Comparison of ENCODE assay signal across 8 mouse cellular contexts in the genomic region with DNA sequence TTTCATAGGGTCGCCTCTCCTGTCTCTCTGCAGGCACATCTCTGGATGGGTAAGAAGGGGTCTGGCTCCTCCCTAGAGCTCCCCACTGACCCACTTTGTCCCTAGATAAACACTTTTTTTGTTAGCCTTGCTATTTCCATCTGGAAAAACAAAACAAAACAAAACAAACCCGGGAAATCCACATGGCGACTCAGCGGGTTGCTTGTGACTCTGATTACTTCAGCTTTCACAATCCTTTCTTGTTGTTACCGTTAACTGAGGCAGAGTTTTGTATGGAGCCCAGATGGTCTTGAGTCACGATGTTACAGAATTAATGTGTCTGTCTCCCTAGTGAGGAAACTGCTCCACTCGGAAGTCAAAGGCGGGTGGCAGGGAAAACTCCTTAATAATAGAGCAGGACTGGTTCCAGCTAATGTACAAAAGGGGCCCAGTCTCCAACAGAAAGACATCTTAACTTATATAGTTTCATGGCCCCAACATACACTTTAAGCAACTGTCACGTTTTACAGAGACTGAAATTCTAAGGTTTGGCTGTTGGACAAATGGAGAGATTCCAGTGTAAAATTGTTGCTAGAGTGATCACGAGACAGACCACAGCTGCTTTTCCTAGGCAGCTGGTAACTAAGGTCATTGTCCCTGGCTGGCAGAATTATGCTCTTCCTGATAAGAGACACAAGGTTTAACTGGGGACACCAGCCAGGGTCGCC. TPM values are rescaled to one million over a fixed set of nuclear protein-coding genes. Genes with fewer than 3 reads are reported as not detected.
A peak's percentile ranks its signal among the peaks of the same experiment; 100 is the strongest.
DNase-seq lines count a peak whose midpoint lies in the region; ATAC-seq lines count a peak whose summit lies in the region.

No protein-coding gene starts in this region.

- H3K4me2 ChIP-seq in lung, embryonic 15.5 days: peak overlapping the region; percentile 20; the same call in 1 of the 2 replicates
- no peak overlapping the region for H3K4me2 ChIP-seq in hindbrain, embryonic 15.5 days
- H3K4me2 ChIP-seq in neural tube, embryonic 14.5 days (ENCODE audit: low read depth, low read length): no peak overlapping the region

- H3K4me3 ChIP-seq in lung, embryonic 15.5 days: no peak overlapping the region
- no peak overlapping the region for H3K4me3 ChIP-seq in hindbrain, embryonic 15.5 days
- no peak overlapping the region for H3K4me3 ChIP-seq in neural tube, embryonic 14.5 days (ENCODE audit: low read depth, low read length)

- WGBS in lung, embryonic 15.5 days: 30% methylated on average over 11 of the region's 11 CpGs
- WGBS in hindbrain, embryonic 15.5 days: 11% methylated on average over 11 of the region's 11 CpGs
- WGBS in neural tube, embryonic 14.5 days: 10% methylated on average over 11 of the region's 11 CpGs

- H3K9me3 ChIP-seq in lung, embryonic 15.5 days: no peaks in the 10 kb centered on the region
- H3K9me3 ChIP-seq in hindbrain, embryonic 15.5 days: no peaks in the 10 kb centered on the region
- H3K9me3 ChIP-seq in neural tube, embryonic 14.5 days (ENCODE audit: control insufficient read depth, low read length): no peaks in the 10 kb centered on the region

- H3K27me3 ChIP-seq in lung, embryonic 15.5 days: no peaks in the 10 kb centered on the region
- H3K27me3 ChIP-seq in hindbrain, embryonic 15.5 days: peaks cover 1% of the 10 kb centered on the region; the same call in 1 of the 2 replicates
- H3K27me3 ChIP-seq in neural tube, embryonic 14.5 days (ENCODE audit: control insufficient read depth, insufficient read depth, low read length): no peaks in the 10 kb centered on the region

- no peak overlapping the region for H3K9ac ChIP-seq in lung, embryonic 15.5 days
- no peak overlapping the region for H3K9ac ChIP-seq in hindbrain, embryonic 15.5 days
- no peak overlapping the region; the same call in 1 of the 2 replicates for H3K9ac ChIP-seq in neural tube, embryonic 14.5 days (replicated peaks; ENCODE audit: low read depth, low read length)

- peaks cover 12% of the 10 kb centered on the region; the same call in 1 of the 2 replicates for H3K4me1 ChIP-seq in lung, embryonic 15.5 days
- H3K4me1 ChIP-seq in hindbrain, embryonic 15.5 days (replicated peaks): peaks cover 8% of the 10 kb centered on the region; the same call in 1 of the 2 replicates
- peaks cover 3% of the 10 kb centered on the region; the same call in 1 of the 2 replicates for H3K4me1 ChIP-seq in neural tube, embryonic 14.5 days (ENCODE audit: control insufficient read depth, insufficient read depth, low read length)

- H3K36me3 ChIP-seq in lung, embryonic 15.5 days: no peaks in the 10 kb centered on the region
- no peaks in the 10 kb centered on the region for H3K36me3 ChIP-seq in hindbrain, embryonic 15.5 days
- H3K36me3 ChIP-seq in neural tube, embryonic 14.5 days (ENCODE audit: control insufficient read depth, insufficient read depth, low read length): no peaks in the 10 kb centered on the region

- peak; percentile 76 for ATAC-seq in lung, embryonic 15.5 days (ENCODE audit: borderline replicate concordance, extremely low read depth, low FRiP score, low TSS enrichment)
- no peak for ATAC-seq in hindbrain, embryonic 15.5 days (ENCODE audit: low FRiP score, low read depth)
- peak; percentile 48; the same call in 1 of the 2 replicates for ATAC-seq in neural tube, embryonic 14.5 days (ENCODE audit: low read depth)

- peak overlapping the region; percentile 53 for H3K27ac ChIP-seq in lung, embryonic 15.5 days
- 0 out of 2 replicates have a peak overlapping the region, but pooled peaks have one; percentile 25 for H3K27ac ChIP-seq in hindbrain, embryonic 15.5 days (replicated peaks)
- peak overlapping the region; percentile 46; the same call in 1 of the 2 replicates for H3K27ac ChIP-seq in neural tube, embryonic 14.5 days (ENCODE audit: low read depth, low read length)

- peak; percentile 50 for DNase-seq in adrenal gland, adult 8-10 months
- DNase-seq in adrenal gland, postnatal 25 days: no peak
- no peak for DNase-seq in lung, postnatal 14 days
- no peak for DNase-seq in thymus, postnatal 0 days (ENCODE audit: low spot score)
- no peak for DNase-seq in natural killer cell, adult 2 months (ENCODE audit: low spot score in 2 of 2)

RNA-seq across cellular contexts. Expression of a gene that starts 1.4 kb away (rescaled TPM):
- under 1 TPM in 1 of 4 experiments, not detected in 3; 0.65 TPM for total RNA-seq in adrenal gland, adult 8-10 months (2022)
- not detected in 2 replicates for total RNA-seq in adrenal gland, postnatal 25 days (2021)
- 0.55 and 0.95 TPM in 2 replicates for polyA plus RNA-seq in lung, embryonic 15.5 days (2015; fragmentation: Nextera tagmentation; extraction: Ambion mirVana)
- polyA plus RNA-seq in hindbrain, embryonic 15.5 days (2015; fragmentation: Nextera tagmentation; extraction: Ambion mirVana): 0.35 and 1.2 TPM in 2 replicates
- polyA plus RNA-seq in neural tube, embryonic 14.5 days (2014; fragmentation: Nextera tagmentation; extraction: Ambion mirVana): 1.2 and 1.3 TPM in 2 replicates
- polyA plus RNA-seq in thymus, postnatal 0 days (2015; fragmentation: Nextera tagmentation; extraction: Ambion mirVana): 1.9 and 2.0 TPM in 2 replicates

RNA-seq across cellular contexts. Expression of a gene that starts 3.7 kb away (rescaled TPM):
- 1 to 10 TPM in 3 of 4 experiments, under 1 TPM in 1; 0.83 to 2.8 (median 1.3) TPM for total RNA-seq in adrenal gland, adult 8-10 months (2022)
- 1.3 and 2.2 TPM in 2 replicates for total RNA-seq in adrenal gland, postnatal 25 days (2021)
- 0.42 and 0.59 TPM in 2 replicates for polyA plus RNA-seq in lung, embryonic 15.5 days (2015; fragmentation: Nextera tagmentation; extraction: Ambion mirVana)
- polyA plus RNA-seq in hindbrain, embryonic 15.5 days (2015; fragmentation: Nextera tagmentation; extraction: Ambion mirVana): 1.1 and 1.6 TPM in 2 replicates
- polyA plus RNA-seq in neural tube, embryonic 14.5 days (2014; fragmentation: Nextera tagmentation; extraction: Ambion mirVana): 2.4 and 3.0 TPM in 2 replicates
- 0.39 and 0.46 TPM in 2 replicates for polyA plus RNA-seq in thymus, postnatal 0 days (2015; fragmentation: Nextera tagmentation; extraction: Ambion mirVana)

RNA-seq across cellular contexts. Expression of a gene that starts 7.9 kb away (rescaled TPM):
- 10 to 100 TPM in 2 of 4 experiments, 1 to 10 TPM in 2; 7.7 to 21.1 (median 13.2) TPM for total RNA-seq in adrenal gland, adult 8-10 months (2022)
- 7.9 and 9.5 TPM in 2 replicates for total RNA-seq in adrenal gland, postnatal 25 days (2021)
- 75.9 and 83.4 TPM in 2 replicates for polyA plus RNA-seq in lung, embryonic 15.5 days (2015; fragmentation: Nextera tagmentation; extraction: Ambion mirVana)
- 18.2 and 18.4 TPM in 2 replicates for polyA plus RNA-seq in hindbrain, embryonic 15.5 days (2015; fragmentation: Nextera tagmentation; extraction: Ambion mirVana)
- polyA plus RNA-seq in neural tube, embryonic 14.5 days (2014; fragmentation: Nextera tagmentation; extraction: Ambion mirVana): 15.3 and 31.0 TPM in 2 replicates
- 7.9 and 8.6 TPM in 2 replicates for polyA plus RNA-seq in thymus, postnatal 0 days (2015; fragmentation: Nextera tagmentation; extraction: Ambion mirVana)

RNA-seq across cellular contexts. Expression of a gene that starts 10.1 kb away (rescaled TPM):
- total RNA-seq in adrenal gland, adult 8-10 months (2022): not detected
- total RNA-seq in adrenal gland, postnatal 25 days (2021): not detected in 2 replicates
- 0.05 TPM in 1 of 2 replicates, not detected in the other for polyA plus RNA-seq in lung, embryonic 15.5 days (2015; fragmentation: Nextera tagmentation; extraction: Ambion mirVana)
- polyA plus RNA-seq in hindbrain, embryonic 15.5 days (2015; fragmentation: Nextera tagmentation; extraction: Ambion mirVana): not detected in 2 replicates
- 0.17 TPM in 1 of 2 replicates, not detected in the other for polyA plus RNA-seq in neural tube, embryonic 14.5 days (2014; fragmentation: Nextera tagmentation; extraction: Ambion mirVana)
- 0.94 and 1.3 TPM in 2 replicates for polyA plus RNA-seq in thymus, postnatal 0 days (2015; fragmentation: Nextera tagmentation; extraction: Ambion mirVana)

RNA-seq across cellular contexts. Expression of a gene that starts 11.3 kb away (rescaled TPM):
- total RNA-seq in adrenal gland, adult 8-10 months (2022): 100 to 1,000 TPM; 741 to 924 (median 745) TPM
- total RNA-seq in adrenal gland, postnatal 25 days (2021): 787 and 1,051 TPM in 2 replicates
- polyA plus RNA-seq in lung, embryonic 15.5 days (2015; fragmentation: Nextera tagmentation; extraction: Ambion mirVana): 51.1 and 55.3 TPM in 2 replicates
- polyA plus RNA-seq in hindbrain, embryonic 15.5 days (2015; fragmentation: Nextera tagmentation; extraction: Ambion mirVana): 139 and 143 TPM in 2 replicates
- 108 and 158 TPM in 2 replicates for polyA plus RNA-seq in neural tube, embryonic 14.5 days (2014; fragmentation: Nextera tagmentation; extraction: Ambion mirVana)
- polyA plus RNA-seq in thymus, postnatal 0 days (2015; fragmentation: Nextera tagmentation; extraction: Ambion mirVana): 21.6 and 22.2 TPM in 2 replicates
